In genomic region chr10:93766221-93766620, GRCm38 (mm10) we compare ENCODE assay signal across 22 mouse cellular contexts.
DNase-seq lines count a peak whose midpoint lies in the region; ATAC-seq and TF ChIP-seq lines count a peak whose summit lies in the region.
"Had no signal": no experiment of that assay in that cellular context is flagged by ENCODE, and none has a peak within 500 bp of the region (broad histone marks: within the 10 kb centered on the region; RNA-seq: fewer than 3 reads in every experiment).

No protein-coding gene starts in this region.

- no peak overlapping the region for H3K27ac ChIP-seq in liver, postnatal 0 days (ENCODE audit: low read depth)
- no peak overlapping the region for H3K27ac ChIP-seq in forebrain, embryonic 11.5 days (ENCODE audit: low read depth, low read length)

- no peak overlapping the region for H3K4me2 ChIP-seq in liver, postnatal 0 days (ENCODE audit: low read depth, low read length)
- H3K4me2 ChIP-seq in forebrain, embryonic 11.5 days (ENCODE audit: low read depth, low read length, severe bottlenecking) = no peak overlapping the region

- no peak overlapping the region for H3K4me3 ChIP-seq in liver, postnatal 0 days (ENCODE audit: low read depth, low read length)
- no peak overlapping the region for H3K4me3 ChIP-seq in forebrain, embryonic 11.5 days (ENCODE audit: low read depth, low read length)

- no peak overlapping the region for H3K9ac ChIP-seq in liver, postnatal 0 days (replicated peaks)
- no peak overlapping the region for H3K9ac ChIP-seq in forebrain, embryonic 11.5 days (ENCODE audit: low read length)

- TF ChIP-seq EP300 in liver, postnatal 0 days (IDR thresholded peaks at IDR 0.05; ENCODE audit: low read depth) = no peak

- TF ChIP-seq CTCF in liver, postnatal 0 days (IDR thresholded peaks at IDR 0.05; ENCODE audit: low read depth) = no peak

- H3K36me3 ChIP-seq in liver, postnatal 0 days (replicated peaks; ENCODE audit: insufficient read depth, low read length) = no peaks in the 10 kb centered on the region
- H3K36me3 ChIP-seq in forebrain, embryonic 11.5 days (ENCODE audit: control insufficient read depth, insufficient read depth, low read length) = no peaks in the 10 kb centered on the region
- H3K36me3 ChIP-seq: G1E had no signal

- WGBS in liver, postnatal 0 days (ENCODE audit: insufficient replicate concordance) = 77% methylated on average over 5 of the region's 5 CpGs
- 93% methylated on average over 5 of the region's 5 CpGs for WGBS in forebrain, embryonic 11.5 days

- no peaks in the 10 kb centered on the region for H3K27me3 ChIP-seq in liver, postnatal 0 days (ENCODE audit: insufficient read depth, low read length)
- H3K27me3 ChIP-seq in forebrain, embryonic 11.5 days (ENCODE audit: control insufficient read depth, insufficient read depth, low read length) = no peaks in the 10 kb centered on the region
- H3K27me3 ChIP-seq: CH12.LX, Patski had no signal

- peak; percentile 31; the same call in 1 of the 2 replicates for ATAC-seq in liver, postnatal 0 days
- no peak for ATAC-seq in forebrain, embryonic 11.5 days (replicated peaks; ENCODE audit: low FRiP score)
- ATAC-seq: activated CD4-positive, CD25-positive, alpha-beta regulatory T cell, adult 4 months; CD4-positive, CD25-positive, alpha-beta regulatory T cell, adult 4 months; Patski had no signal

- no peaks in the 10 kb centered on the region for H3K4me1 ChIP-seq in liver, postnatal 0 days (ENCODE audit: insufficient read depth)
- H3K4me1 ChIP-seq in forebrain, embryonic 11.5 days (replicated peaks; ENCODE audit: control insufficient read depth, insufficient read depth, low read length) = no peaks in the 10 kb centered on the region

- DNase-seq in cerebellum, adult 9-10 months = peak; percentile 6
- DNase-seq in cerebellum, adult 8-10 months = no peak
- no peak for DNase-seq in liver, postnatal 0 days
- DNase-seq in liver = no peak
- peak; percentile 95 for DNase-seq in fat pad, adult 2 months (ENCODE audit: extremely low read depth, low read depth, low spot score)
- peak; percentile 98 for DNase-seq in gonadal fat pad, adult 2 months (ENCODE audit: low read depth)
- DNase-seq in forebrain, embryonic 11.5 days (ENCODE audit: low spot score) = no peak
- no peak for DNase-seq in thymus, postnatal 14 days
- DNase-seq: adrenal gland, adult 2 months; adrenal gland, adult 8-10 months; adrenal gland, postnatal 10 days; adrenal gland, postnatal 14 days; adrenal gland, postnatal 25 days; adrenal gland, postnatal 36 days; B cell, adult 2 months; cerebellum, adult 11 months; cerebellum, adult 11-12 months had no signal

- H3K9me3 ChIP-seq in liver, postnatal 0 days (ENCODE audit: low read length) = no peaks in the 10 kb centered on the region
- no peaks in the 10 kb centered on the region for H3K9me3 ChIP-seq in forebrain, embryonic 11.5 days (ENCODE audit: control insufficient read depth, low read length)
- H3K9me3 ChIP-seq: G1E had no signal

Comparison
In these comparisons a context has a peak if more than half of its experiments do, and no peak if none do; other contexts are left out.
1. DNase-seq: peak in cerebellum, adult 9-10 months (single experiment), fat pad, adult 2 months (single experiment) and gonadal fat pad, adult 2 months (single experiment); none in cerebellum, adult 8-10 months (single experiment), liver, postnatal 0 days (single experiment), liver (single experiment), forebrain, embryonic 11.5 days (single experiment) and thymus, postnatal 14 days (single experiment).